Mouse (Mus musculus) hindbrain, embryonic 15.5 days (tissue): ENCODE results near the gene Cnot6l. TPM values are rescaled to one million over a fixed set of nuclear protein-coding genes. Genes with fewer than 3 reads are reported as not detected.

Source experiments
- ATAC-seq: fragments of 200-750 bp; cut with Nextera tagmentation; 2 replicates; pipeline ENCODE4 v1.8.0; 2017; ENCODE audit warnings: low read depth, moderate number of reproducible peaks, moderate TSS enrichment; ENCODE audit not compliant: low FRiP score
- H3K27ac ChIP-seq: fragments of 300-500 bp; sonication (generic); replicated peaks from 2 replicates; pipeline ENCODE4 v1.5.1; 2015; ENCODE audit warnings: mild to moderate bottlenecking, inconsistent platforms
- H3K27me3 ChIP-seq: fragments of 300-500 bp; sonication (generic); 2 replicates; pipeline ENCODE4 v1.6.1; 2015; ENCODE audit warnings: control low read depth, inconsistent platforms
- H3K36me3 ChIP-seq: fragments of 300-500 bp; sonication (generic); 2 replicates; pipeline ENCODE4 v1.6.1; 2015; ENCODE audit warnings: control low read depth, inconsistent platforms
- H3K4me1 ChIP-seq: fragments of 300-500 bp; sonication (generic); replicated peaks from 2 replicates; pipeline ENCODE4 v1.6.1; 2015; ENCODE audit warnings: control low read depth, inconsistent platforms
- H3K4me2 ChIP-seq: fragments of 300-500 bp; sonication (generic); 2 replicates; pipeline ENCODE4 v1.6.1; 2015; ENCODE audit warnings: moderate library complexity, mild to moderate bottlenecking, inconsistent platforms
- H3K4me3 ChIP-seq: fragments of 300-500 bp; sonication (generic); 2 replicates; pipeline ENCODE4 v1.5.1; 2015; ENCODE audit warnings: mild to moderate bottlenecking, inconsistent platforms
- H3K9ac ChIP-seq: fragments of 300-500 bp; sonication (generic); 2 replicates; pipeline ENCODE4 v1.6.1; 2015; ENCODE audit warnings: inconsistent platforms
- H3K9me3 ChIP-seq: fragments of 300-500 bp; sonication (generic); 2 replicates; pipeline ENCODE4 v1.6.1; 2016; ENCODE audit warnings: control low read depth, inconsistent platforms
- WGBS: fragments of 180-500 bp; shearing (Covaris S2); methylation state at CpG from one replicate; pipeline ENCODE4 v1.1.7; 2015; 5-methylcytosine and 5-hydroxymethylcytosine counted together
- polyA plus RNA-seq: library from polyadenylated mRNA; unstranded; fragments of >200 nt; fragmentation: Nextera tagmentation; extraction: Ambion mirVana; gene quantifications from 2 replicates; pipeline ENCODE4 v1.2.1, GENCODE M21; 2015

Cnot6l gene
- polyA plus RNA-seq, 1 experiment from 2014 or later: 12.1 TPM

- Histone ChIP-seq H3K9me3 (no peaks in the 10 kb centered on the region), H3K36me3 (no peaks in the 10 kb centered on the region), H3K27ac (no peak overlapping the region), H3K4me1 (no peaks in the 10 kb centered on the region), H3K4me3 (no peak overlapping the region), H3K27me3 (no peaks in the 10 kb centered on the region), H3K9ac (no peak overlapping the region), H3K4me2 (no peak overlapping the region)
- WGBS: 70% methylated on average over 2 of the region's 2 CpGs
- no peak for ATAC-seq
These were observed 20.0 kb upstream of the Cnot6l start for GRCm38 (mm10) chr5:96183987-96184386.

- H3K4me1 ChIP-seq: no peaks in the 10 kb centered on the region
- 67% methylated on average over 2 of the region's 2 CpGs for WGBS
- no peak overlapping the region for H3K9ac ChIP-seq
- no peak overlapping the region for H3K4me3 ChIP-seq
- no peak overlapping the region for H3K27ac ChIP-seq
- no peaks in the 10 kb centered on the region for H3K36me3 ChIP-seq
- no peak for ATAC-seq
- no peaks in the 10 kb centered on the region for H3K9me3 ChIP-seq
- no peaks in the 10 kb centered on the region for H3K27me3 ChIP-seq
- no peak overlapping the region for H3K4me2 ChIP-seq
These were observed 19.2 kb upstream of the Cnot6l start for GRCm38 (mm10) chr5:96183211-96183610.

- H3K9me3 ChIP-seq: no peaks in the 10 kb centered on the region
- no peaks in the 10 kb centered on the region for H3K27me3 ChIP-seq
- H3K4me1 ChIP-seq: no peaks in the 10 kb centered on the region
- H3K36me3 ChIP-seq: no peaks in the 10 kb centered on the region
- ATAC-seq: no peak
- no peak overlapping the region for H3K4me2 ChIP-seq
- no peak overlapping the region for H3K27ac ChIP-seq
- H3K9ac ChIP-seq: no peak overlapping the region
- H3K4me3 ChIP-seq: no peak overlapping the region
- WGBS: 79% methylated on average over 11 of the region's 11 CpGs
These were observed 12.9 kb upstream of the Cnot6l start for GRCm38 (mm10) chr5:96176879-96177358.

GRCm38 (mm10) chr5:96176121-96176520 is 12.2 kb upstream of the Cnot6l start:
- H3K9me3 ChIP-seq: no peaks in the 10 kb centered on the region
- no peak overlapping the region for H3K4me3 ChIP-seq
- H3K27me3 ChIP-seq: no peaks in the 10 kb centered on the region
- H3K27ac ChIP-seq: no peak overlapping the region
- no peaks in the 10 kb centered on the region for H3K4me1 ChIP-seq
- H3K4me2 ChIP-seq: no peak overlapping the region
- no peak overlapping the region for H3K9ac ChIP-seq
- no peaks in the 10 kb centered on the region for H3K36me3 ChIP-seq
- ATAC-seq: 0 out of 2 replicates have a peak, but pooled peaks have one; percentile 30
- WGBS: 62% methylated on average over 9 of the region's 9 CpGs

GRCm38 (mm10) chr5:96171765-96172164 is 7.8 kb upstream of the Cnot6l start:
- no peaks in the 10 kb centered on the region for H3K9me3 ChIP-seq
- no peak for ATAC-seq
- no peak overlapping the region for H3K4me3 ChIP-seq
- no peak overlapping the region for H3K9ac ChIP-seq
- H3K4me1 ChIP-seq: no peaks in the 10 kb centered on the region
- no peaks in the 10 kb centered on the region for H3K36me3 ChIP-seq
- no peak overlapping the region for H3K4me2 ChIP-seq
- 93% methylated on average over 4 of the region's 4 CpGs for WGBS
- no peak overlapping the region for H3K27ac ChIP-seq
- no peaks in the 10 kb centered on the region for H3K27me3 ChIP-seq

- ATAC-seq: no peak
- no peak overlapping the region for H3K4me2 ChIP-seq
- no peaks in the 10 kb centered on the region for H3K36me3 ChIP-seq
- H3K4me1 ChIP-seq: no peaks in the 10 kb centered on the region
- H3K4me3 ChIP-seq: no peak overlapping the region
- no peak overlapping the region for H3K9ac ChIP-seq
- no peaks in the 10 kb centered on the region for H3K27me3 ChIP-seq
- H3K9me3 ChIP-seq: no peaks in the 10 kb centered on the region
- 75% methylated on average over 3 of the region's 3 CpGs for WGBS
- no peak overlapping the region for H3K27ac ChIP-seq
These were observed 6.5 kb upstream of the Cnot6l start for GRCm38 (mm10) chr5:96170443-96170842.

GRCm38 (mm10) chr5:96166761-96167160 is 2.8 kb upstream of the Cnot6l start:
- Histone ChIP-seq H3K36me3 (no peaks in the 10 kb centered on the region), H3K4me2 (no peak overlapping the region), H3K27me3 (no peaks in the 10 kb centered on the region), H3K4me1 (peaks cover 11% of the 10 kb centered on the region), H3K9ac (no peak overlapping the region), H3K9me3 (no peaks in the 10 kb centered on the region), H3K27ac (no peak overlapping the region), H3K4me3 (no peak overlapping the region)
- 89% methylated on average over 2 of the region's 2 CpGs for WGBS
- no peak for ATAC-seq

GRCm38 (mm10) chr5:96163396-96164020 is 463 bp downstream of the Cnot6l start:
- WGBS: 3% methylated on average over 1 of the region's 1 CpGs

GRCm38 (mm10) chr5:96162399-96163331 is 1.3 kb downstream of the Cnot6l start:
- under 1% methylated on average over 56 of the region's 56 CpGs for WGBS

More at GRCm38 (mm10) chr5:96163396-96164020, 463 bp downstream of the Cnot6l start:
- Histone ChIP-seq H3K4me3 (peak overlapping the region; percentile 85), H3K4me1 (peaks cover 19% of the 10 kb centered on the region), H3K9me3 (no peaks in the 10 kb centered on the region), H3K27ac (peak overlapping the region; percentile 99), H3K4me2 (peak overlapping the region; percentile 59), H3K27me3 (no peaks in the 10 kb centered on the region), H3K36me3 (no peaks in the 10 kb centered on the region), H3K9ac (peak overlapping the region; percentile 78)
- ATAC-seq: no peak

GRCm38 (mm10) chr5:96161578-96162398 is 2.2 kb downstream of the Cnot6l start:
- Histone ChIP-seq H3K9ac (peak overlapping the region; percentile 78), H3K27ac (peak overlapping the region; percentile 99)

More at GRCm38 (mm10) chr5:96162399-96163331, 1.3 kb downstream of the Cnot6l start:
- H3K27ac ChIP-seq: peak overlapping the region; percentile 99
- H3K4me1 ChIP-seq: peaks cover 19% of the 10 kb centered on the region
- no peaks in the 10 kb centered on the region for H3K9me3 ChIP-seq
- no peaks in the 10 kb centered on the region for H3K36me3 ChIP-seq
- peak overlapping the region; percentile 59 for H3K4me2 ChIP-seq
- ATAC-seq: peak; percentile 91
- H3K4me3 ChIP-seq: peak overlapping the region; percentile 85
- no peaks in the 10 kb centered on the region for H3K27me3 ChIP-seq
- peak overlapping the region; percentile 78 for H3K9ac ChIP-seq

GRCm38 (mm10) chr5:96161263-96161577 is 2.8 kb downstream of the Cnot6l start:
- no peaks in the 10 kb centered on the region for H3K27me3 ChIP-seq
- peak; percentile 21 for ATAC-seq
- peak overlapping the region; percentile 78 for H3K9ac ChIP-seq
- H3K4me2 ChIP-seq: peak overlapping the region; percentile 59
- 1% methylated on average over 32 of the region's 45 CpGs for WGBS
- H3K27ac ChIP-seq: peak overlapping the region; percentile 99
- peak overlapping the region; percentile 85 for H3K4me3 ChIP-seq
- H3K4me1 ChIP-seq: peaks cover 22% of the 10 kb centered on the region
- H3K9me3 ChIP-seq: no peaks in the 10 kb centered on the region
- H3K36me3 ChIP-seq: no peaks in the 10 kb centered on the region

More at GRCm38 (mm10) chr5:96161578-96162398, 2.2 kb downstream of the Cnot6l start:
- 1% methylated on average over 82 of the region's 114 CpGs for WGBS
- Histone ChIP-seq H3K4me1 (peaks cover 22% of the 10 kb centered on the region), H3K36me3 (no peaks in the 10 kb centered on the region), H3K4me3 (peak overlapping the region; percentile 85), H3K9me3 (no peaks in the 10 kb centered on the region), H3K27me3 (no peaks in the 10 kb centered on the region), H3K4me2 (peak overlapping the region; percentile 59)
- peak; percentile 63 for ATAC-seq
